Mouse (Mus musculus) urinary bladder, postnatal 10 days (tissue): ENCODE data around the gene Gm12695.

Experiments used
- DNase-seq: peaks from one replicate; pipeline ENCODE4 v3.0.0; 2022; ENCODE audit warnings: low spot score

Gm12695 gene

DNA sequence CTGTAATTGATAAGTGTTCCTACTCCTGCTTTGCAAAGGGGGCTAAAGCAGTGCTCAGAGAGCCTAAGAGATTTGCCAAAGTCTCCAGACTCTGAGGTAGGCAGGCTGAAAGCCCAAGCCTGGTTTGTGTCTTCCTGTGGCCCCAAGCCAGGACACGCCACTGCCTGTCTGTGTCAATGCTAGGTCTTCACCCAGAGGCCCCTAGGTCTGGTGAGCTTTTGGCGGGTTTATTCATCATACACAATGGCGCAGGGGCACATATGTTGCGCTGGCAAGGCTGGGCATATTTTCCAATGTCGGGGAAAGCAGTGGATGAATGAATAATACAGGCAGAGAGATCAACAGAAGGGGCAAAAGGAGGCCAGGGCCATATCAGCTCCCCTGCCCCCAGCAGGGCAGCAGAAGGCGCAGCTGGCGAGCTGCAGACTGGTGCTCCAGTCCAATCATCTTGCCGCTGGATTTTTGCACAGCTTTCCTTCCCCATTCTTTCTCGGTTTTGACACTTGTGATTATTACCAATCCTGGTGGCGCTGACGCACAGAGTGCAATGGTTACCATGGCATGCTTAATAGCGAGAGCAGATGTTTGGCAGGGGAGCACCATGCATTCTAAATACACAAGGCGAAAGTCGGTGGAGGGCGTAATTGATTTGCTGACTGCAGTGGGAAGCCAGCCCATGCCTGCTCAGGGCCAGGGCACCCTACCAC is 87.3 kb downstream of the Gm12695 start:
- no peak for DNase-seq

DNA sequence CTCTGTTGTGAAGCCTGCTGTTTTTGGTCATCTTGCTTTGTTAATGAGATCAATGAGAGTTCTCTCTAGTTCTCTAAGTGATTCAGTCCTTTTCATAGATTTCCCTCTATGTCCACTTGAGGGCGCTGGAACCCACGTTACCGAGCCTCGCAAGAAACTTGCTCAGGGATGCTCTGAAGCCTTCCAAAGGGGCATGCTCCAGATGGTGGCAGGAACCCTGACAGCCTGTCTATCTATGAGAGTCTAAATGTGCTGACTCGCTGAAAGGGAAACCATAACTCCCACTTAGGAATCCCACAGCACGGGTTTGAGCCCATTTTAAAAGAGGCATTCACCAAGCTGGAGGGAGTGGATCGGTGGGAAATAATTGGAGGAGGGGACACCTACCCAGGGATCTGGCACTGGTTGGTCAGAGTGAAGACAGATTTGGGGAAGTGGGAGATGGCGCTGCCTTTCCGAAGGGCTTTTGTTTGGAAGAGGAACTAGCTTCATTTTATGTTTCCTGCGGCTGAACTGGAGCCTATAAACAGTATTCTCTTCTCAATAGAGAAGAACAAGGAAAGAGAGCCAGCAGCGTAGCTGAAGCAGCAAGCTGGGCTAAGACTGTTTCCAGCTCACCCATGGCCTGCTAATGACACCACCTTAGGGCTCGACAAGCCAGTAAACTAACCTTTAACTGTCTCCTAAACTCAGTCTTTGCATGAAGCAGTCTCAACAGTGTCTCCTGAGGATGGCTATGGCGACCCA is 88.2 kb downstream of the Gm12695 start:
- no peak for DNase-seq

DNA sequence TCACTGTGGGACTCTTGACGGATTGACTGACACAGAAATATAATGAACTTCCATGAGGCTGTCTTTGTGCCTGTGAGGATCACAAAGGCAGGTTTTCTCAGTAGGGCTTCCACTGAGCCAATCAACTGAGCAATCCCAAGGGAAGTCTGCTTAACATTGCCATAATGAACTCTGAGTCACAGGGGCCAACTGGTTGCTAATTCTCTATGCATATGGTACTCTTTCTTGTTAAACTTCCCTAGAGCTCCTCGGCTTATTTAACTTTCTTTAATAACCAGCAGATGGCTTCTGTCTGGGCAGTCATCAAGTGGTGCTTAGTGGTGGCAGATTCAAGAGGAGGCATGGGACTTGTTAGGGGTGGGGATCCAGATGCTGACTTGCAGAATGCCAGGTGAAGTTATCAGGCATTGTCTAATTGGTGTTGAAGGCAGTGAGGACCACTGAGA is 97.6 kb downstream of the Gm12695 start:
- no peak for DNase-seq

DNA sequence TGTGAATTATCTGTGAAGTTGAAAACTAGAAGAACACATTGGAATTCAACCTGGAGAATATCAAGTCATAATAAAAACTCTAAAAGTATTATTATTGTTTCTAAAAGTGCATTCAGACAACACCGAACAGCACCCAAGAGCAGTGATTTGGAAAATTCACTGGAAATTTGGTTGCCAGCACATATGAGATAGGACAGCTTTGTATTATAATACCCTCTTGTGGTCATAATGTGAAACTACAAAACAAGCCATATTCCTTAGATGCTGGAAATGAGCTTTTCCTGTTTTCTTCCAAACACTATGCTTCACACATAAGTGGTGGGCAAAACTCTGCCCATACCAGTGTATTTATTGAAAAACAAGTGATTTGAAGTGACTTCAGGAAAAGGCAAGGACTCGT is 101.5 kb downstream of the Gm12695 start:
- DNase-seq, result no peak

DNA sequence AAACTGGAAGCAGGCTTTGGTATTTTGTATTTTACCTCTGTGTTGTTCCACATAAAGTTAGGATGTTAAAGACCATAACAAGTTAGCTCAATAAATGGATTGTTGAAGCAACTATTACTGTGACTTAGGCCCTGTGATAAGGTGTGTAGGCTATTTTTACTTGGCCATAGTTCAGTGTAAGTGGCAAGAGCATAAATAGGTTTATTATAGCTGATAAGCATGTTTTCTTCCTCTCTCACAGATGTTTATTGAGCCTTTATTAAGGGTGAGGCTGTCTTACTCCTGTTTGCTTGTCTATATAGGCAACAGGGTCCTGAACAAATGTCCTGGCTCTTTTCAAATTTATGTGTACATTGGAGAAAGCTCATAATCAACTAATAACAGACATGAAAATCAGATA is 104.0 kb downstream of the Gm12695 start:
- DNase-seq, result no peak

DNA sequence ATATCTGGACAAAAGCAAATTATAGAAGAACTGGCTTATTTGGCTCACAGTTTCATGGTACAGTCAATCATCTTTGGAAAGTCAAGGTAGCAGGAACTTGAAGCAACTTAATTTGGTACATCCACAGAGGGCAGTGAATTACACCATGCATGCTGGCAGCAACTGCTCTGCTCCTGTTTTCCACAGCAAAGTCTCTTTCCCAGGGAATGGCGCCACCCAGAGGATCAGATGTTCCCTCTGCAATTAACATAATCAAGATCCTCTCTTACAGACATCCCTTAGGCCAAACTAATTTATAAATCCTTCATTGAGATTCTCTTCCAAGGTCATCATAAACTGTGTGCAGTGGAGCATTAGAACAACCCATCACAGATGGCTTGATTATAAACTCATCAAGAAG is 104.8 kb downstream of the Gm12695 start:
- DNase-seq, result no peak
